Mouse (Mus musculus) v-Abl transformed pro-B cells (cell line): Measurements from ENCODE around the gene B4galt1.
"Not testable (repeated sequence)": the region's sequence is repeated elsewhere in the genome, so short reads cannot be mapped to it uniquely, and the experiment has no call there.

Source experiments
- in situ Hi-C, 2 experiments: fragments of 400-800 bp; cut with MboI; formaldehyde crosslinking; loops; one replicate each; pipeline ENCODE4 v1.15.1; 2025; ENCODE audit not compliant: unreplicated experiment in 2 of 2

The B4galt1 gene

DNA sequence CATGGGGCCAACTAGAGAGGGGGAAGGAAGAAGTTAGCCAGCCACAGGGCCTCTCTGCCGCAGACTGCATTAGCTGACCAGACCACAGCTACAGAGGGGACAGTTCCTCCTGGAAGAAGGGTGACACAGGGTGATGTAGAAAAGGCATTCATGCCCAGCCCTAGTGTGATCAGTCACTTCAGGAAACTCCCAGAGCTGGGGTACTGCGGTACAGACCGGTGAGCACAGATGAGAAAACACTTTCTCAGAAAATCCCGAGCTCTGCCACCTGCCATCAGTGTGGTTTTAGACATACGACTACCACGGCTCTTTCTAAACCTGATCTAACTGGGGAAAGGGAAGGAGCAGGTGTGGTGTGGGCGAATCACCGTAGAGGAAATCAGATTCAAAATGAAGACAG lies 30.1 kb downstream of the B4galt1 start:
- in situ Hi-C loops = no loop called here

DNA sequence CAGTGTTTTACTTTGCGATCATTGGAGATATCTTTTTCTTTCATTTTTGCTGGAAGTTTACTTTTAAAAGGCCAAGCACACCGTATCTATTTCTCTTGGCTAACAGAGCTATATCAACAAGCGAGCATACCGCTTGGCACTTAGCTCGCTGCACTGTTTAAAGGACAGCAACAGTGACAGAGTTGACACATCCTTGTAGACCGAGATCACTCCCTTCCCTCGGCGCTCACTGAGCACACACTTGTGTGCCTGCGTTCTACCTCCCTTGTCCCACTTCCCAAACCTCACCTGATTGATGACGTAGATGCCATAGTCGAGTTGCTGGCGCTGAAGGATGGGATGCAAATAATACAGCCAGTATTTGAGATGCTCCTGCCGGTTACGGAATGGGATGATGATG lies 30.7 kb downstream of the B4galt1 start:
- in situ Hi-C loops = no loop called here

DNA sequence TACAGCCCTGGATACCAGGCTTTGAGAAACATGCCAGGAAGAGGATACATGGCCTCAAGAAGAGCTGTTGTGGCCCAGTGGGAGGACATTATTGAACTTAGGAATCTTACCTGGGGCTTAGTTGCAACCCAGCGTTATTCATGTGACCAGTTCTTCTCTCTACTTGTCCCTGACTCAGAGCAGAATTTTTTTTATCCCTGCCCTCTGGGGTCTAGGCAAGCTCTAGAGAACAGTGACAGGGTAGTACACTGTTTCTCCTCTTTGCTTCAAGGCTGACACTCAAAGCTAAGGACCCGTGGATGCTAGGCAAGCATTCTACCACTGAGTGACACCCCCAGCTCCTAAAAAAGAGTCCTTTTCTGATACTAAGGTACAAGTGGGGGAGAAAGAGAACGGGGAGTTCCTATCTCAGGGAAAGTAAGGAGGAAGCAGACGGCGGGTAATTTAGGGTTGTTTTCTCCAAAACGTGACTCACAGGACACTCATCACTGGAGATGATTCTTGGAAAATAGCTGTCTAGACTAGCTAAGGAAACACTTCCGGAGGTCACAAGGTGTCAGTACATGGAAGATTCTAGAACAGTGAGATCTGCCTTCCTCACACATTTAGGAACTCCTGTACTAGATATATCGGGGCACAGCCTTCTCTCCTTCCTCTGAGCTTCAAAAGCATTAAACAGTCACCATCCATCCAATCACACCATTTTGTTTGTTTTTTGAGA lies 32.3 kb downstream of the B4galt1 start:
- in situ Hi-C loops = no loop called here

DNA sequence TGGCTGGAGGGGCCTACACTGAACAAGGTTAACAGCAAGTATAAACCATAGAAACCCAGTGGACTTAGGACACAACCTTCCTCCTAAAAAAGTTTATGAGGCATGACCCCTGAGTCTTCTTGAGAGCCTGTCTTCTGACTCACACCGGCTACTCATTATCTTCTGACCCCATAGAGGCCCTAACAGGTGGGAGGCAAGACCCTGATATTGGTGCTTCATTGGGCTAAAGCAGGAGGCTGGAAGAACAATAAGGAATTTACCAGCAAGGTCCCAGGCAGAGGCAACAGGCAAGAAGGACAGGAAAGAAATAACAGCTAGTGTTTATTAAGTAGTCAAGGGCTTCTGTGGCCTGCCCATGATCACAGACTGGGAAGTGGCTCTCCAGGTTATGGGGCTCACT lies 32.9 kb downstream of the B4galt1 start:
- in situ Hi-C loops = no loop called here

DNA sequence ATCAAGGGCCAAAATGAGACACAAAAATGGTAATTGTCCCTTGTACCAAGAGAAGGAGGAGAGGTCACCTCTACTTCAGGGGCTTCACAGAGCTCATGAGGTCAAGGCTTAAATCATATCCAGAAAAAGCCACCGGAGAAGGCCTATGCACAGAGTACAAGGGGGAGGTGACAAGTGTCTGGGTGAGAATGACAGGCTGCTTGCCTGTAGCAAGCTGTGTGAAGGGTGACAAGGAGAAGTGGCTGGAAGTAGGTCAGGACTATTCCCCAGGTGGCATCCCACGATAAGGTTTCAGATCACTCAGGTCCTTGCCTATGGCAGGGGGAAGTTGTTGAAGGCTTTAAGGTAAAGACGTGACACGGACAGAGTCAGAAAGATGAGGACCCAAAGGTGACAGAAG lies 33.8 kb downstream of the B4galt1 start:
- in situ Hi-C loops = no loop called here

DNA sequence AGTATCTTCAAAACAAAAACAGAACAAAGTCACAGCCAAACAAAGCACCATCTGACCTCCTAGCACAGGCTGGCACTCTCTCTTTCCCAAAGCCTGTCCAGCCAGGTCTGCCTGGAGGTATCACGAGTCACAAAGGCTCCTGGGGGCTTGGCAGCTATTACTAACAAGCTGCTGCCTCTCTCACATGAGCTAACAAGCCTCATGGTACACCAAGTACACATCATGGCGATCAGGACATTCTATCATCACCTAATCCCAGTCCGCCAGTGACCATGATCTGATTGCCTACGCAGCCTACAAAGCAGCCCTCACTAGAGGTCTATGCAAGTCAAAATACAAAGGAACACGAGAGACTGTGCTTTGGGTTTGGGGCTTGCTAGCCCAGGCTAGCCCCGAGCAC lies 34.7 kb downstream of the B4galt1 start:
- in situ Hi-C loops = no loop called here

DNA sequence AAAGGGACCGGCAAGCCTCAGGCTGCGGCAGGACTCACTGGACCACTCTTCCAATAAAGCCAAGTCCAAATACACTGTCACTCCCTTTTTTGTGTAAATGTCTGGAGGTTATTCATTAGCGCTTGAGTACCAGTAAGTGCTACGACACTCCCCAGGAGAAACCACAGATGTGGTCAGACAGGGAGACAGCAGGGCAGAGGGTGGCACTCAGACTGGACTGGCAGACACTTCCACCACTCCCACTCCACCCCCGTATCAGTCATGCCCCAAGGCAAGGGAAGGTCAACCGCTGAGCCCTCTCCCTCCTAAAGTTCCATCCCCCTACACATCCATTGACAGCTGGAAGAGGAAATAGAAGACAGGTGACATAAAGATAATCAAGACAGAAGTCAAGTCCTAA lies 35.4 kb downstream of the B4galt1 start:
- in situ Hi-C loops = no loop called here

DNA sequence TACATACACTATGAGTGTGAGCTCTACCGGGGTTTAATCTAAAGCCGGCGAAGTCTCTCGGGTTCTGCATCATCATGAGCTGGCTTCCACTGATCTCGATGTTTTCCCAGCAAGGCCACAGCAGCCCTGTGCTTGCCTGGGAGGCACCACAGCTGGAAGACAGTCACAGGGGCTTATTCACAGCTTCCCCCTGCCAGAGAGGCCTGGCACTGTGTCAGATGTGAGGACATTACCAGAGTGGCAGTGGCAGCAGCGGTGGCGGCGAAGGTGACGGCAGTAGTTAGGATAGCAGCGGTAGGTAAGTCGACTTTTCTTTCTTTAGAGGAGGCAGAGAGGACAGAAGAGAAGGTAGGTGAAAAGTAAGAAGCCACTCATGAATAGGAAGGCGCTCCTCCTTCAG lies 35.9 kb downstream of the B4galt1 start:
- in situ Hi-C loops = no loop called here

DNA sequence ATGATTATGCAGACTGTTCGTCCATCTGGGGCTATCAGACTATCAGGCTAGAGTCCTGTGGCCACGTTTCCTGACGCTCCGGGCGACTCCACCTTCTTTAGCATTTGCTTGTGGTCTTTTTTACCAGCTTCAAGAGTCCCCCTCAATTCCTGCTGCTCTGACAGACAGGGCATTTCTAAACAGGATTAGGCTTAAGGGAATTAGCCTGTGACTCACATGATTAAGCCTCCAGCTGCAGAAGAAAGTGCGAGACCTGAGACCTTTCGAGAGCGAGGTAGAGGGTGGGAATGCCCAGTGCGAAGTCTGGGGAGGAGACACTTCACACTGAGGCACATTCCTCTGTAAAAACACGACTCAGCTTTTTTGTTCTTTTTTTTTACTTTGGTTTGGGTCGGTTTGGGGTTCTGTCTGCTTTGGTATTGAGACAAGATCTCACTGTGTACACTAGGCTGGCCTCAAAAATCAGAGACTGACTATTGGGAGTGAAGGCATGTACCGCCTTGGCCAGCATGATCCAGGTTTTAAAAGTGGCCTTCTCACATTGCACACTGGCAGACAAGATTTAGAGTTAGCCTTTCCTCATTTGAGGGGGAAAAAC lies 37.9 kb downstream of the B4galt1 start:
- in situ Hi-C loops = no loop called here

DNA sequence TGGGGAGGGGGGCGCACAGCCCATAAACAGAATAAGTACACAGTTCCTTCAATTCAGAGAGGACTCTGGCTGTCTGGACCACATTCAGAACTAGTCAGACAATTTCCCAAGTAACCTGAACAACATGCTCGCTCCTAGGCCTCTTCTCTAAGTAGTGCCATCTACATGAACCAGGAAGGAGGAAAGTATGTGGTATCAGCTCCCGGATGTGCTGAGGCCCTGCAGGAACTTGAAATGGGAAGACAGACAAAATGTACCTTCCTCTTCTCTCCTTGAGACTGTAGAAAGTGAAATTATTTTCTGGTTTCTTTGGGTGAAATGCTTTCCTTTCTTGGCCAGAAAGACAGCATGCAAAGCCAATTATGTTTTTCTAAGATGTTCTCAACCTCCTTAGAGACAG lies 38.7 kb downstream of the B4galt1 start:
- in situ Hi-C loops = no loop called here

DNA sequence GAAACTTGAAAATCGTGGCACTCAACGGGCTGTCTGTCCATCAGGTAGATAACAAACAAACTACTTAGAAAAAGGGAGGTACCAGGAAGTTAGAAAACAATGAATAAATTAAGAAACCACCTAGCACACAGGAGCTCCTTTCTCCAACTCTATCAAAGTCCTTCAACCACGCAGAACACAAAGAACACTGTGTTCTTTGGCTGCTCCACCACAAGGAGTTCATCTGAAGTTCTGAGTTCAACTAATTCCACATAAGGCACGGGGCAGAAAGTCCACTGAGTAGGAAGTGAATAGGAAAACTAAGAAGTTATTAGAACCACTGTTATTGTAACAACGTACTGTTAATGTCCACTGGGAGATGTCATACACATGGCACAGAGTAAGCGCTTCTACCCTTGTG lies 39.4 kb downstream of the B4galt1 start:
- in situ Hi-C loops = no loop called here

DNA sequence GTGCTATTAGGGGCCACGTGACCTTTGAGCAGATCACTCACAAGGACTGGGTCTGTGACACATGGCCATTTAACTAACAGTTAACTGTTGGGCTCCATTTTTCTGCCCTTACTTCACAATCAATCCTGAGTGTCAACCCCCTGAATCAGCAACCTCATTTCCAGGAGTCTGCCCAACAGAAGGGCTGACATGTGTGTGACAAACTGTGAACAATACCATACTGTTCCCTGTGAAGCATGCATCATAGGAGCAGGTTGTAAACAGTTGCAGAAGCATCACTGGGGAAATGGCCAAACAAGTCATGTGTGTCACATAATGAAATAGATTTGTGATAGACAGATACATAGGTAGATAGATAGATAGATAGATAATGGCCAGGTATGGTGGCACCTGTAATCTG lies 40.9 kb downstream of the B4galt1 start:
- in situ Hi-C loops = no loop called here

DNA sequence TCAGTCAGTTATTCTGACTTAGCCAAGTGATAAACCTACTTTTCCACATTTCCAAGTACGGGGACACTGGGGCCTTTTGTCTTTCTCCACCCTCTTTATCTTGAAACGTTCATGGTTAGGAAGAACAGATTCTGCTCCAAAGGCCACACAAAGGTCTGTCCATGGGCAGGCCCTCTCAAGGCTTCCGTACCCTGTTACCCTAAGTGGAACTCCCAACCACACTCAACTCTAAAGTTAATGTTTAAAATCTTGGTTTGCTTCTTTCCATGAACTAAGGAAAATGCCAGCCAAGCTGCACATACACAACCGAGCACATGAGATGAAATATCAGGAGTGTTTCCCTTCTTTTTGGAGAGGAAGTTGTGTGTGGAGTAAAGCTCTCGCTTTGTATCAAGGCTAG lies 43.3 kb downstream of the B4galt1 start:
- in situ Hi-C loops = no loop called here

DNA sequence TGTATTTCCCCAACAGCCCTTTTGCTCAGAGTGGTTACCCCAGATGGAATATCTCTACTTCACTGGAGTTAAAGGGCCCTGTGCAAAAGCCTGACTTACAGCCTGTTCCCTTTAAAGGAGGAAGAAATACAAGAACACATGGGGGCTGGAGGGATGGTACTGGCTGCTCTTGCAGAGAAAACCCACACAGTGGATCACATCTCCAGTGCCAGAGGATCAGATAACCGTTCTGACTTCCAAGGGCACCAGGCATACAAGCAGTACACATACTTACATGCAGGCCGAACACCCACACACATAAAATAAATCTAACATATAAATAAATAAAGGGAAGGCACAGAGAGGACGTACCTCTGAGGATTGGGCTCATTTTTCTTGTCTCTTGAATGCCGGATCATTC lies 46.4 kb downstream of the B4galt1 start:
- in situ Hi-C loops = no loop called here

DNA sequence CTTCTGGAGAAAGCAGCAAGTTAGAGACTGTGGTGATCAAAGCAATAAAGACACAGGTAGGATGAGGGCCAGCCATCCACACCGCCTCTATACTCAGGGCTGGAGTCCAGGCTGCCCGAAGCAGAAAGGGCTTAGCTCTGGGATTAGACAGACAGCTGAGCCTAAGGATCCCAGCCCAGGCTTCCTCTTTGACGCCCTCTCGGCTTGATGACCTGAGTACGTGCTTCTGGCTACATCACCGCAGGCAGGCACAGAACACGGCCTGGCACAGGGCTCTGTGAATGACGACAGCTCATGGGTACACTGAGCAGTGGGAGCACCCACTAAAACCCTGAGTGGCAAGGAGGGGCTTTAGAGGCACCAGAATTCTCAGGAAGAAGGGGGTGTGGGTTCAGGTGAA lies 48.4 kb downstream of the B4galt1 start:
- in situ Hi-C loops = no loop called here

DNA sequence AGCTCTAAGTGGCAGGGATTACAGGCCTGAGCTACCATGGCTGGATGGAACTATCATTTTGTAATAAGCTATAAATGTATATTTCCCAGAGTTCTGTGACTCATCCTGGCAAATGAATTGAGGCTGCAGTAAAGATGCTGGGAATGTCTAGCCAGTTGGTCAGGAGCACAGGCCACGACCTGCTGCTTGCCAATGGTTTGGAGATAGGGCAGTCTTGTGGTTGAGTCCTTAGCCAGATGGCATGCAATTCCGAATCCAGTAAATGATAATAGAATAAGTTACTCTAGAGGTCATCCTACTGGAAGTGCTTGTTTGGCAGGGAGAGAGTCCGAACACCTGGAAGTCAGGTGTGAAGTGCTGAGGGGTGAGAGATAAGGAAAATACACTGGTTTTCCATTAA lies 51.0 kb downstream of the B4galt1 start:
- in situ Hi-C loops = no loop called here

DNA sequence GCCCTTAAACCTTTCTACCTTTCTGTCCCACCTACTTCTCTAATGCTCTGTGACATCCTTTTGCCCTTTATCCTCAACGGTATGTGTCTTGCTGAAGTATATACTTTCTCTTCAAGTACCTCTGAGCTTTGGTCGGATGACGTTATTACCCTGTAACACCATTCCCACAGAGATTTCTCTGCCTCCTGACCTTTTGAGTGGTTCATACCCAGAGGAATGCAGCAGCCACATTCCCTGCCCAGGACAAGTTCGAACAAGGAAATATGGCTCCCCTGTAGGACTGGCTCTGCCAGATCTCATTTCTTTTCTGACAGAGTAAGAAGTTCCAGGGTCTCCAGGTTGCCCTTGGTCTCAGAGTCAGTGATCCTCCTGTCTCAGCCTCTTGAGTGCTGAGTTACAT lies 51.9 kb downstream of the B4galt1 start:
- in situ Hi-C loops = no loop called here

DNA sequence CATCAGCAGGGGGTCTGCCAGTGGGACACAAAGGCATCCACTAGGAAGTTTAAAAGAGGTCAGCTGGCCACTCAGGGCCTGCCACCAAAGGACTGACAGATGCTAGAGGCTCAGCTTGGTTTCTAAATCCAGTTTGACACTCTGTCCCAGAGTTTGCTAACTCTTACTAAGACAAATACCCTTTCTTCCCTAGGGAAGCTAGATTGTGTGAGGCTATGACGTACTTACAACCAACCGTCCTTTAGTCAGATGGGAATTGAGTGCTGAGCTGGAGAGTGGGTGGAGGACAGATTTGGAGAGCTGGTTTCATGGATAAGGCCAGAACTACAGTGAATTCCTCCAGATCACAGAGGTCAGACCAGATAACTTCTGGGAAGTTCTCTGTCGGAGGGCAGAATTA lies 52.9 kb downstream of the B4galt1 start:
- in situ Hi-C loops = no loop called here

DNA sequence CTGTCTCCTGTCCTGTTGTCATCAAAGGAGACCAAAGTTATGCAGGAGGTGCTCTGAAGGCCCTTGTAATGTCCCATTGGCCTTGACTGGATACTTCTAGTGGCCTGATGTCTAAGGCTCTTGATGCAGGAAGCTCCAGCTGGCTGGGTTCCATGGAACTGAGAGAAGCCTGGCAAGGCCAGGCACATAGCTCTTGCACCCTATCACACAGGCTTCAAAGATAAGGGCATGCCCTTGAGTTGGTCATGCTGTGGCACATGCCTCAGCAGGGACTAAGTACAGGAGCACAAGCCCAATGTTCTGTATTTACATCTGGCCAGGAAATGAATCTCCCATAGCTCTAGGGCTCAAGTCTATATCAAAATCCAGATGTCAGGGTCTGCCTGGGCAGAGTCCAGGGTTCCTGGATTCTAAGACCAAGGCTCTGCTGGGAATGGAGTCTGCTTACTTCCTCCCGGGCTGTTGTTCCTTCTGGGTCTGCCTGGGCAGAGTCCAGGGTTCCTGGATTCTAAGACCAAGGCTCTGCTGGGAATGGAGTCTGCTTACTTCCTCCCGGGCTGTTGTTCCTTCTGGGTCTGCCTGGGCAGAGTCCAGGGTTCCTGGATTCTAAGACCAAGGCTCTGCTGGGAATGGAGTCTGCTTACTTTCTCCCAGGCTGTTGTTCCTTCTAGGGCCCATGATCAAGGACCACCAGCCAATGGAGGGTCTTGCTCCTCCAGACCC lies 54.8 kb downstream of the B4galt1 start:
- in situ Hi-C loops = not testable (repeated sequence)

DNA sequence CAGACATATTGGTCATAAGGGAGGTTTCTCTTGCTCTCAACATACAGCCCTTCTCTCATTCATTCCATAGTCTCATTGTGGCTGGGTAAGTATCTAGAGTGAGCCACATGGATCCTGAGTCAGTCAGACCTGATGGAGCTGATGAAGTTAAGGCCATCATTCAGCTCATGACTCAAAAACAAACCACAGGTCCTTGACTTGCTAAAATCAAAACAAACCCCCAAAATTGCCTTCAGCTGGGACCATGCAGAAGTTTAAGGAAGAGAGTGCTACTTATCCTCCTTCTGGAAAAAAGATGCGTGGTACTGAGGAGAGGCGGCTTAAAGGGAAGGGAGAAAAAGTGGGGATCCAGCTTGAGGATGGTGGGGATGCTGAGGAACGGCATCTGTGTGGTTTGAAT lies 58.0 kb downstream of the B4galt1 start:
- in situ Hi-C loops = no loop called here

DNA sequence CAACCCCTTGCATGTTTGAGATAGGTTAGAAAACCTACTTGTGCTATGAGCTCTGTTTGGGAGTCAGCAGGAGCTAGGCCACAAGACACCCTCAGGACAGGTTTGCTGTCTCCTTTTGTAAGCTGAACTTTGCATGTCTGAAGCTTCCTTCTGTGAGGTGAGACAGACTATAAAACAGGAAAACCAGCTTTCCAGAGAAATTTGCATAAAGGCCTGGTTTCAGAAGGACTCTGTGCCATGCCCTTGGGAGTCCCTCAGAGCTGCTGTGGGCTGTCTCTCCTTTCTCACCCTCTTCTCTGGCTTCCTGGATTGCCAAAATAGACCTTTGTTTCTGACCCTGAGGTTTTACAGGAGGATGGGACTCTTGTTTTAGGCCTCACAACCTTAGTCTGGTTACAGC lies 59.5 kb downstream of the B4galt1 start:
- in situ Hi-C loops = loop anchor here (5.0 kb wide), 2 partner anchors 33 to 43 kb away; no protein-coding TSS in a partner anchor

DNA sequence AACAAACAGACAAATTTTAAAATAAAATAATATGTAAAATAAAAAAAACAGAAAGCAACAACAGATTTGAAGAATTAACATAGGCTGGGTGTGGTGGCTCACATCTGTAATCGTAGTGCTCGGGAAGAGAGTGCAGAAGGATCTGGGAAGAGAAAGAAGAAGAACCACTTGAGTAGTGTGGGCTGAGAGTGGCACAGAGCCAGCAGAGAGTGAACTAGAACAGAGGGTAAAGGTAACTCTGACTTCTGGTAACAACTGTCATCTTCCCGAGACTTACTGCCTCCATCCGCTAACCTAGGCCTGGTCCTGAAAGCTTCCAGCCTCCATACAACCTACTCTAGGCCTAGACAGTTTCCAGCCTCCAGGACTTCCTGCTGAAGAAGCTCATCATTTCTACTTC lies 62.6 kb downstream of the B4galt1 start:
- in situ Hi-C loops = loop anchor here (5.0 kb wide), 2 partner anchors 36 to 46 kb away; no protein-coding TSS in a partner anchor
